Mouse (Mus musculus) right cerebral cortex, postnatal 25 days (tissue): Measurements from ENCODE around the gene Taar4.

Experiments
- DNase-seq: peaks from one replicate; pipeline ENCODE4 v3.0.0; 2022

The Taar4 gene

DNA sequence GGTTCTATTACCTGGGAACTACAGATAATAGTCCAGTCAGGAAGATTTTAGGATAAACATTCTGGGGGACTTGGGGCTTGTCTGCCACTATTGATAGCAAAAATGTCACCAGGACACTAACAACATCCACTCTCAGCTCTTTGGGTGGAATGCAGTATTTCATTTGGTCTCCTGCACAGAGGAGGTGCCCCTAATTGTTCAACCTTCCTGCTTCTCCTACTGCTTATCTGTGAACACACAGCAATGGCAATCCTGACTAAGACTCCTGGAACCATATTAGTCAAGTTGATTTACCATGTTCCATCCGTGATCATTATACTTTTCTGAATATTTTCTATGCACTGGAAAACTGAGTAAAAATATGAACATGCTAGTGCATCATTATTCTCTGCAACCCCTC is 47.8 kb downstream of the Taar4 start:
- no peak for DNase-seq
